Mouse (Mus musculus): ENCODE measurements around the gene Dlx1.

The Dlx1 gene

GRCm38 (mm10) chr2:71528014-71528713, at the start of gene Dlx1:
TSS of gene Dlx1 (plus strand) at chr2:71528113.
- DNase-seq (ENCODE audit: low read depth, low spot score): no peak

GRCm38 (mm10) chr2:71479917-71480316, 48.0 kb upstream of the Dlx1 start:
- no peak for DNase-seq (ENCODE audit: low read depth, low spot score)

GRCm38 (mm10) chr2:71481825-71482224, 46.1 kb upstream of the Dlx1 start:
- DNase-seq (ENCODE audit: low read depth, low spot score): no peak

GRCm38 (mm10) chr2:71483046-71483716, 44.7 kb upstream of the Dlx1 start:
- DNase-seq (ENCODE audit: low read depth, low spot score): no peak

- DNase-seq (ENCODE audit: low read depth, low spot score): no peak
These were observed 44.2 kb upstream of the Dlx1 start for GRCm38 (mm10) chr2:71483717-71484066.

GRCm38 (mm10) chr2:71491295-71491694, 36.6 kb upstream of the Dlx1 start:
- DNase-seq (ENCODE audit: low read depth, low spot score): no peak

- DNase-seq (ENCODE audit: low read depth, low spot score): no peak
These were observed 34.7 kb upstream of the Dlx1 start for GRCm38 (mm10) chr2:71493161-71493683.

- DNase-seq (ENCODE audit: low read depth, low spot score): no peak
These were observed 33.4 kb upstream of the Dlx1 start for GRCm38 (mm10) chr2:71494503-71494902.

- no peak for DNase-seq (ENCODE audit: low read depth, low spot score)
These were observed 32.9 kb upstream of the Dlx1 start for GRCm38 (mm10) chr2:71494971-71495370.

- DNase-seq (ENCODE audit: low read depth, low spot score): no peak
These were observed 30.7 kb upstream of the Dlx1 start for GRCm38 (mm10) chr2:71497175-71497574.

GRCm38 (mm10) chr2:71499276-71500230, 28.4 kb upstream of the Dlx1 start:
- DNase-seq (ENCODE audit: low read depth, low spot score): no peak

- no peak for DNase-seq (ENCODE audit: low read depth, low spot score)
These were observed 23.1 kb upstream of the Dlx1 start for GRCm38 (mm10) chr2:71504852-71505251.

- DNase-seq (ENCODE audit: low read depth, low spot score): no peak
These were observed 16.7 kb upstream of the Dlx1 start for GRCm38 (mm10) chr2:71511209-71511608.

- DNase-seq (ENCODE audit: low read depth, low spot score): no peak
These were observed 15.6 kb upstream of the Dlx1 start for GRCm38 (mm10) chr2:71512326-71512725.

- DNase-seq (ENCODE audit: low read depth, low spot score): no peak
These were observed 10.9 kb upstream of the Dlx1 start for GRCm38 (mm10) chr2:71516995-71517394.

GRCm38 (mm10) chr2:71517466-71518099, 10.3 kb upstream of the Dlx1 start:
- DNase-seq (ENCODE audit: low read depth, low spot score): no peak

- DNase-seq (ENCODE audit: low read depth, low spot score): no peak
These were observed 5.0 kb upstream of the Dlx1 start for GRCm38 (mm10) chr2:71522871-71523270.

GRCm38 (mm10) chr2:71523431-71523830, 4.5 kb upstream of the Dlx1 start:
- no peak for DNase-seq (ENCODE audit: low read depth, low spot score)

GRCm38 (mm10) chr2:71524763-71525162, 3.1 kb upstream of the Dlx1 start:
- DNase-seq (ENCODE audit: low read depth, low spot score): no peak

GRCm38 (mm10) chr2:71526595-71527322, 1.2 kb upstream of the Dlx1 start:
- DNase-seq (ENCODE audit: low read depth, low spot score): no peak
